Mouse (Mus musculus) forebrain, embryonic 14.5 days (tissue): Measurements from ENCODE around the gene Grm5. TPM values are rescaled to one million over a fixed set of nuclear protein-coding genes. Genes with fewer than 3 reads are reported as not detected.
A peak's percentile ranks its signal among the peaks of the same experiment; 100 is the strongest.

Source experiments
- ATAC-seq: fragments of 200-750 bp; cut with Nextera tagmentation; 2 replicates; pipeline ENCODE4 v1.8.0; 2017; ENCODE audit warnings: mild to moderate bottlenecking, moderate library complexity
- DNase-seq: peaks from one replicate; pipeline ENCODE4 v3.0.0-alpha.2; 2015; ENCODE audit warnings: low spot score
- H3K27ac ChIP-seq: fragments of 300-500 bp; sonication (generic); 2 replicates; pipeline ENCODE4 v1.5.1; 2014; ENCODE audit warnings: low read depth, mild to moderate bottlenecking, control low read depth, low read length, moderate library complexity
- H3K27me3 ChIP-seq: fragments of 300-500 bp; sonication (generic); replicated peaks from 2 replicates; pipeline ENCODE4 v1.6.1; 2014; ENCODE audit warnings: low read length, control low read depth, mixed read lengths; ENCODE audit not compliant: control insufficient read depth, insufficient read depth
- H3K36me3 ChIP-seq: fragments of 300-500 bp; sonication (generic); 2 replicates; pipeline ENCODE4 v1.6.1; 2014; ENCODE audit warnings: low read length, control low read depth; ENCODE audit not compliant: control insufficient read depth, insufficient read depth
- H3K4me1 ChIP-seq: fragments of 300-500 bp; sonication (generic); 2 replicates; pipeline ENCODE4 v1.6.1; 2014; ENCODE audit warnings: antibody characterized with exemption, low read length, control low read depth; ENCODE audit not compliant: control insufficient read depth, insufficient read depth
- H3K4me2 ChIP-seq: fragments of 300-500 bp; sonication (generic); 2 replicates; pipeline ENCODE4 v1.6.1; 2014; ENCODE audit warnings: mild to moderate bottlenecking, control low read depth, low read length
- H3K4me3 ChIP-seq: fragments of 300-500 bp; sonication (generic); 2 replicates; pipeline ENCODE4 v1.5.1; 2014; ENCODE audit warnings: low read depth, low read length, control low read depth
- H3K9ac ChIP-seq: fragments of 300-500 bp; sonication (generic); 2 replicates; pipeline ENCODE4 v1.6.1; 2014; ENCODE audit warnings: mild to moderate bottlenecking, low read length, control low read depth, moderate library complexity
- H3K9me3 ChIP-seq: fragments of 300-500 bp; sonication (generic); replicated peaks from 2 replicates; pipeline ENCODE4 v1.6.1; 2016; ENCODE audit warnings: low read length, control low read depth, mixed read lengths; ENCODE audit not compliant: control insufficient read depth
- WGBS: fragments of 180-500 bp; shearing (Covaris S2); extraction: QIAGEN DNeasy Blood & Tissue Kit; methylation state at CpG from one replicate; pipeline ENCODE4 v1.1.7; 2014; 5-methylcytosine and 5-hydroxymethylcytosine counted together
- polyA plus RNA-seq: library from polyadenylated mRNA; unstranded; fragments of >200 nt; fragmentation: Nextera tagmentation; extraction: Ambion mirVana; gene quantifications from 2 replicates; pipeline ENCODE4 v1.2.1, GENCODE M21; 2014

Gene Grm5
- polyA plus RNA-seq, 1 experiment from 2014 or later, result 14.3 TPM

GRCm38 (mm10) chr7:88161586-88161985 lies 577.6 kb downstream of the Grm5 start:
- H3K4me2 ChIP-seq, result no peak overlapping the region
- no peak overlapping the region for H3K27ac ChIP-seq
- H3K4me1 ChIP-seq, result no peaks in the 10 kb centered on the region
- no peaks in the 10 kb centered on the region for H3K27me3 ChIP-seq
- WGBS, result 68% methylated on average over 2 of the region's 2 CpGs
- no peaks in the 10 kb centered on the region for H3K9me3 ChIP-seq
- no peak overlapping the region for H3K9ac ChIP-seq
- H3K4me3 ChIP-seq, result no peak overlapping the region
- H3K36me3 ChIP-seq, result no peaks in the 10 kb centered on the region
- DNase-seq (peak; percentile 6), ATAC-seq (no peak)

Other genes with a start within 250 kb of the Grm5 start
- not detected in 2 replicates for gene Tyr, start 90.7 kb upstream of the Grm5 start, polyA plus RNA-seq